Mouse (Mus musculus) G1E (cell line): Measurements from ENCODE around the gene S100a3. TPM values are rescaled to one million over a fixed set of nuclear protein-coding genes. Genes with fewer than 3 reads are reported as not detected.

Experiments used
- ATAC-seq: 2 replicates; pipeline ENCODE4 v1.8.0; 2016; ENCODE audit warnings: mild to moderate bottlenecking; ENCODE audit not compliant: insufficient number of reproducible peaks, poor library complexity, low FRiP score, severe bottlenecking; ENCODE audit errors: extremely low read depth
- DNase-seq: peaks from one replicate; pipeline ENCODE4 v3.0.0; 2012; ENCODE audit warnings: low spot score
- H3K27me3 ChIP-seq: 2 replicates; pipeline ENCODE4 v1.6.1; 2012; ENCODE audit warnings: mild to moderate bottlenecking, low read length, inconsistent platforms; ENCODE audit not compliant: insufficient read depth
- H3K36me3 ChIP-seq: replicated peaks from 2 replicates; pipeline ENCODE3; 2012; ENCODE audit warnings: mild to moderate bottlenecking, inconsistent platforms
- H3K4me1 ChIP-seq: 2 replicates; pipeline ENCODE4 v1.6.1; 2012; ENCODE audit warnings: low read depth, low read length, inconsistent platforms, mixed read lengths; ENCODE audit not compliant: insufficient read depth
- H3K4me3 ChIP-seq: 2 replicates; pipeline ENCODE4 v1.5.1; 2012; ENCODE audit warnings: low read depth, mild to moderate bottlenecking, inconsistent platforms, low read length, moderate library complexity, mixed read lengths
- H3K9me3 ChIP-seq: replicated peaks from 2 replicates; pipeline ENCODE4 v1.6.1; 2012; ENCODE audit warnings: inconsistent platforms
- CTCF ChIP-seq: IDR thresholded peaks from 2 replicates; pipeline ENCODE4 v1.5.1; 2012; ENCODE audit warnings: low read depth, low read length, inconsistent platforms, mixed read lengths
- GATA1 ChIP-seq: IDR thresholded peaks from 2 replicates; pipeline ENCODE4 v1.6.1; 2012; ENCODE audit warnings: borderline replicate concordance, low read length, inconsistent platforms, mixed read lengths
- GATA2 ChIP-seq: IDR thresholded peaks from 2 replicates; pipeline ENCODE4 v1.6.1; 2012; ENCODE audit warnings: low read depth, low read length, inconsistent platforms, borderline replicate concordance
- POLR2AphosphoS5 ChIP-seq: IDR thresholded peaks from 2 replicates; pipeline ENCODE4 v1.6.1; 2012; ENCODE audit warnings: low read depth, low read length, inconsistent platforms; ENCODE audit not compliant: insufficient replicate concordance
- TAL1 ChIP-seq: conservative IDR thresholded peaks from 2 replicates; pipeline ENCODE4 v1.6.1; 2012; ENCODE audit warnings: low read depth, low read length, inconsistent platforms, mixed read lengths
- polyA plus RNA-seq: library from polyadenylated mRNA; stranded (reverse); fragments of >175 nt; gene quantifications from 2 replicates; pipeline ENCODE4 v1.2.3, GENCODE M21; 2012
- total RNA-seq, 2 experiments: library from RNA; stranded (forward) in 1 of 2; stranded (reverse) in 1 of 2; fragments of 200-1000 nt in 1 of 2; fragments of >200 nt in 1 of 2; fragmentation: Nextera tagmentation in 1 of 2; gene quantifications; 2 replicates each; pipeline ENCODE4 v1.2.3; 2014 to 2017

S100a3 gene
- total RNA-seq (2014; fragmentation: Nextera tagmentation): not detected in 2 replicates
- 0.12 and 0.22 TPM in 2 replicates for total RNA-seq (2017)
- not detected in 2 replicates for polyA plus RNA-seq

- Histone ChIP-seq H3K27me3 (peaks cover 10% of the 10 kb centered on the region), H3K4me1 (no peaks in the 10 kb centered on the region), H3K36me3 (no peaks in the 10 kb centered on the region), H3K4me3 (no peak within 1 kb of the TSS), H3K9me3 (no peaks in the 10 kb centered on the region)
- TF ChIP-seq GATA2: no peak
- TF ChIP-seq POLR2AphosphoS5: no peak
- ATAC-seq (no peak), DNase-seq (no peak)
Observed at GRCm38 (mm10) chr3:90560008-90560628, at the start of gene S100a3. TSS of gene S100a3 (plus strand) at chr3:90560578.

GRCm38 (mm10) chr3:90512276-90512675 is 48.1 kb upstream of the S100a3 start:
- no peak for TF ChIP-seq TAL1
- TF ChIP-seq CTCF: no peak
- no peak for TF ChIP-seq POLR2AphosphoS5
- TF ChIP-seq GATA1: no peak
- TF ChIP-seq GATA2: no peak
- Histone ChIP-seq H3K27me3 (no peaks in the 10 kb centered on the region), H3K4me1 (peaks cover 41% of the 10 kb centered on the region), H3K36me3 (peaks cover 36% of the 10 kb centered on the region), H3K4me3 (no peak overlapping the region), H3K9me3 (no peaks in the 10 kb centered on the region)
- DNase-seq (no peak), ATAC-seq (no peak)

- Histone ChIP-seq H3K9me3 (no peaks in the 10 kb centered on the region), H3K4me1 (peaks cover 33% of the 10 kb centered on the region), H3K36me3 (peaks cover 36% of the 10 kb centered on the region), H3K4me3 (no peak overlapping the region), H3K27me3 (no peaks in the 10 kb centered on the region)
- ATAC-seq (no peak), DNase-seq (no peak)
- TF ChIP-seq CTCF: no peak
- TF ChIP-seq GATA1: no peak
- no peak for TF ChIP-seq GATA2
- no peak for TF ChIP-seq TAL1
- TF ChIP-seq POLR2AphosphoS5: no peak
Observed at GRCm38 (mm10) chr3:90512948-90513642, 47.3 kb upstream of the S100a3 start.

- ATAC-seq (no peak), DNase-seq (no peak)
- Histone ChIP-seq H3K27me3 (no peaks in the 10 kb centered on the region), H3K9me3 (no peaks in the 10 kb centered on the region), H3K36me3 (peaks cover 35% of the 10 kb centered on the region), H3K4me1 (peaks cover 32% of the 10 kb centered on the region), H3K4me3 (peak within 1 kb of the TSS; percentile 70)
- TF ChIP-seq POLR2AphosphoS5 (no peak), TAL1 (no peak), GATA1 (no peak), GATA2 (no peak), CTCF (no peak)
Observed at GRCm38 (mm10) chr3:90513796-90514590, 46.4 kb upstream of the S100a3 start, which contains the start of the genes S100a1 and S100a13. TSS of gene S100a1 (minus strand) at chr3:90514392. TSS of gene S100a13 (plus strand) at chr3:90514435.

GRCm38 (mm10) chr3:90514691-90515090 is 45.7 kb upstream of the S100a3 start:
- H3K9me3 ChIP-seq: no peaks in the 10 kb centered on the region
- no peaks in the 10 kb centered on the region for H3K27me3 ChIP-seq
- peaks cover 35% of the 10 kb centered on the region for H3K36me3 ChIP-seq
- H3K4me1 ChIP-seq: peaks cover 32% of the 10 kb centered on the region
- DNase-seq (peak; percentile 67), ATAC-seq (peak; percentile 88)
- H3K4me3 ChIP-seq: peak overlapping the region; percentile 70
- TF ChIP-seq GATA2 (no peak), TAL1 (no peak), CTCF (no peak), GATA1 (no peak), POLR2AphosphoS5 (no peak)

GRCm38 (mm10) chr3:90515242-90515641 is 45.1 kb upstream of the S100a3 start:
- H3K27me3 ChIP-seq: no peaks in the 10 kb centered on the region
- TF ChIP-seq POLR2AphosphoS5: no peak
- no peak for TF ChIP-seq GATA1
- no peak for TF ChIP-seq GATA2
- TF ChIP-seq CTCF: no peak
- no peak for TF ChIP-seq TAL1
- no peak for DNase-seq
- peaks cover 35% of the 10 kb centered on the region for H3K36me3 ChIP-seq
- no peaks in the 10 kb centered on the region for H3K9me3 ChIP-seq
- H3K4me3 ChIP-seq: peak overlapping the region; percentile 70
- peaks cover 32% of the 10 kb centered on the region for H3K4me1 ChIP-seq
- ATAC-seq: no peak
